Mouse (Mus musculus) heart, embryonic 14.5 days (tissue): ENCODE data around the gene Washc3. TPM values are rescaled to one million over a fixed set of nuclear protein-coding genes. Genes with fewer than 3 reads are reported as not detected.

Experiments
- ATAC-seq: fragments of 200-750 bp; cut with Nextera tagmentation; 2 replicates; pipeline ENCODE4 v1.8.0; 2017; ENCODE audit warnings: low read depth, moderate TSS enrichment; ENCODE audit not compliant: insufficient number of reproducible peaks, insufficient read depth, low FRiP score
- H3K27ac ChIP-seq, 2 experiments: fragments of 200-500 bp in 1 of 2; fragments of 300-500 bp in 1 of 2; sonication (generic) in 1 of 2; replicated peaks in 1 of 2; 2 replicates each; pipeline ENCODE4 v1.5.1; 2012 to 2014; ENCODE audit warnings: low read depth in 2 of 2, low read length in 2 of 2, control low read depth in 1 of 2, mild to moderate bottlenecking in 1 of 2, mixed read lengths in 1 of 2; ENCODE audit not compliant: control insufficient read depth in 1 of 2, insufficient read depth in 1 of 2
- H3K27me3 ChIP-seq: fragments of 300-500 bp; sonication (generic); 2 replicates; pipeline ENCODE4 v1.6.1; 2014; ENCODE audit warnings: mild to moderate bottlenecking, low read length, control low read depth; ENCODE audit not compliant: control insufficient read depth, insufficient read depth
- H3K36me3 ChIP-seq: fragments of 300-500 bp; sonication (generic); 2 replicates; pipeline ENCODE4 v1.6.1; 2014; ENCODE audit warnings: mild to moderate bottlenecking, control low read depth, low read length, mixed read lengths; ENCODE audit not compliant: control insufficient read depth, insufficient read depth
- H3K4me1 ChIP-seq, 2 experiments: fragments of 200-500 bp in 1 of 2; fragments of 300-500 bp in 1 of 2; sonication (generic) in 1 of 2; 2 replicates each; pipeline ENCODE4 v1.6.1; 2012 to 2014; ENCODE audit warnings: low read length in 2 of 2, control low read depth in 1 of 2, mixed read lengths in 1 of 2; ENCODE audit not compliant: control insufficient read depth in 2 of 2, insufficient read depth in 2 of 2
- H3K4me2 ChIP-seq: fragments of 300-500 bp; sonication (generic); 2 replicates; pipeline ENCODE4 v1.6.1; 2014; ENCODE audit warnings: mild to moderate bottlenecking, low read length
- H3K4me3 ChIP-seq, 2 experiments: fragments of 200-500 bp in 1 of 2; fragments of 300-500 bp in 1 of 2; sonication (generic) in 1 of 2; 2 replicates each; pipeline ENCODE4 v1.5.1; 2012 to 2014; ENCODE audit warnings: low read length in 2 of 2, mild to moderate bottlenecking in 2 of 2, control low read depth in 1 of 2, low read depth in 1 of 2, moderate library complexity in 1 of 2; ENCODE audit not compliant: control insufficient read depth in 1 of 2, insufficient read depth in 1 of 2
- H3K9ac ChIP-seq: fragments of 300-500 bp; sonication (generic); 2 replicates; pipeline ENCODE4 v1.6.1; 2014; ENCODE audit warnings: mild to moderate bottlenecking, low read length
- H3K9me3 ChIP-seq: fragments of 300-500 bp; sonication (generic); 2 replicates; pipeline ENCODE4 v1.6.1; 2016; ENCODE audit warnings: low read length, control low read depth; ENCODE audit not compliant: control insufficient read depth
- WGBS: fragments of 180-500 bp; shearing (Covaris S2); extraction: QIAGEN DNeasy Blood & Tissue Kit; methylation state at CpG from one replicate; pipeline ENCODE4 v1.1.7; 2014; 5-methylcytosine and 5-hydroxymethylcytosine counted together
- polyA plus RNA-seq: library from polyadenylated mRNA; unstranded; fragments of >200 nt; fragmentation: Nextera tagmentation; extraction: Ambion mirVana; gene quantifications from 2 replicates; pipeline ENCODE4 v1.2.1, GENCODE M21; 2014

Gene Washc3
- polyA plus RNA-seq, 1 experiment from 2014 or later = 55.0 TPM

- H3K4me1 ChIP-seq = peaks cover 0 to 5% of the 10 kb centered on the region in 2 experiments; a peak in 2 of 4 replicates
- ATAC-seq = no peak
These were observed 757 bp downstream of the Washc3 start for GRCm38 (mm10) chr10:88201650-88202049.

GRCm38 (mm10) chr10:88202581-88202980 is 1.7 kb downstream of the Washc3 start:
- Histone ChIP-seq H3K4me3 (no peak overlapping the region), H3K27ac (no peak overlapping the region), H3K9ac (no peak overlapping the region), H3K4me2 (no peak overlapping the region), H3K9me3 (no peaks in the 10 kb centered on the region), H3K4me1 (peaks cover 0 to 5% of the 10 kb centered on the region in 2 experiments; a peak in 2 of 4 replicates), H3K36me3 (peaks cover 6% of the 10 kb centered on the region; the same call in 1 of the 2 replicates), H3K27me3 (no peaks in the 10 kb centered on the region)
- no peak for ATAC-seq
- WGBS = 88% methylated on average over 8 of the region's 8 CpGs

More at GRCm38 (mm10) chr10:88201650-88202049, 757 bp downstream of the Washc3 start:
- no peaks in the 10 kb centered on the region for H3K9me3 ChIP-seq
- 76% methylated on average over 13 of the region's 13 CpGs for WGBS
- peaks cover 6% of the 10 kb centered on the region; the same call in 1 of the 2 replicates for H3K36me3 ChIP-seq
- peak overlapping the region; percentile 80 for H3K9ac ChIP-seq
- H3K27me3 ChIP-seq = no peaks in the 10 kb centered on the region
- no peak overlapping the region for H3K27ac ChIP-seq
- peak overlapping the region; percentile 61 to 96 for H3K4me3 ChIP-seq
- peak overlapping the region; percentile 68 for H3K4me2 ChIP-seq

- no peak for ATAC-seq
- Histone ChIP-seq H3K4me1 (peaks cover 0 to 5% of the 10 kb centered on the region in 2 experiments; a peak in 2 of 4 replicates), H3K4me3 (no peak overlapping the region), H3K9ac (no peak overlapping the region), H3K9me3 (no peaks in the 10 kb centered on the region), H3K27me3 (no peaks in the 10 kb centered on the region), H3K36me3 (peaks cover 6% of the 10 kb centered on the region; the same call in 1 of the 2 replicates), H3K27ac (no peak overlapping the region), H3K4me2 (no peak overlapping the region)
- 92% methylated on average over 6 of the region's 6 CpGs for WGBS
These were observed 2.3 kb downstream of the Washc3 start for GRCm38 (mm10) chr10:88203236-88203635.

- H3K27me3 ChIP-seq = no peaks in the 10 kb centered on the region
- no peak overlapping the region for H3K9ac ChIP-seq
- H3K4me3 ChIP-seq = no peak overlapping the region
- H3K4me1 ChIP-seq = no peaks in the 10 kb centered on the region
- 81% methylated on average over 5 of the region's 5 CpGs for WGBS
- peaks cover 26% of the 10 kb centered on the region for H3K36me3 ChIP-seq
- H3K4me2 ChIP-seq = no peak overlapping the region
- no peaks in the 10 kb centered on the region for H3K9me3 ChIP-seq
- ATAC-seq = no peak
- H3K27ac ChIP-seq = no peak overlapping the region
These were observed 11.8 kb downstream of the Washc3 start for GRCm38 (mm10) chr10:88212644-88213043.

- H3K4me3 ChIP-seq = no peak overlapping the region
- H3K36me3 ChIP-seq = peaks cover 42% of the 10 kb centered on the region
- 91% methylated on average over 20 of the region's 20 CpGs for WGBS
- no peaks in the 10 kb centered on the region for H3K27me3 ChIP-seq
- H3K9me3 ChIP-seq = no peaks in the 10 kb centered on the region
- no peak overlapping the region for H3K27ac ChIP-seq
- no peak overlapping the region for H3K9ac ChIP-seq
- no peak for ATAC-seq
- no peaks in the 10 kb centered on the region for H3K4me1 ChIP-seq
- no peak overlapping the region for H3K4me2 ChIP-seq
These were observed 14.1 kb downstream of the Washc3 start for GRCm38 (mm10) chr10:88214800-88215514.

GRCm38 (mm10) chr10:88218161-88218560 is 17.3 kb downstream of the Washc3 start:
- WGBS = 96% methylated on average over 3 of the region's 3 CpGs
- no peak overlapping the region for H3K4me3 ChIP-seq
- no peak overlapping the region for H3K9ac ChIP-seq
- no peaks in the 10 kb centered on the region for H3K27me3 ChIP-seq
- ATAC-seq = no peak
- H3K4me1 ChIP-seq = no peaks in the 10 kb centered on the region
- H3K36me3 ChIP-seq = peaks cover 45% of the 10 kb centered on the region
- no peak overlapping the region for H3K4me2 ChIP-seq
- no peak overlapping the region for H3K27ac ChIP-seq
- no peaks in the 10 kb centered on the region for H3K9me3 ChIP-seq

GRCm38 (mm10) chr10:88221718-88222117 is 20.8 kb downstream of the Washc3 start:
- H3K27me3 ChIP-seq = no peaks in the 10 kb centered on the region
- no peak overlapping the region for H3K27ac ChIP-seq
- no peaks in the 10 kb centered on the region for H3K9me3 ChIP-seq
- H3K4me1 ChIP-seq = no peaks in the 10 kb centered on the region
- no peak overlapping the region for H3K4me3 ChIP-seq
- no peak overlapping the region for H3K9ac ChIP-seq
- WGBS = 89% methylated on average over 5 of the region's 5 CpGs
- no peak overlapping the region for H3K4me2 ChIP-seq
- H3K36me3 ChIP-seq = peaks cover 36% of the 10 kb centered on the region
- no peak for ATAC-seq
